Mouse (Mus musculus) MEL (cell line): ENCODE results near the gene Svs5. TPM values are rescaled to one million over a fixed set of nuclear protein-coding genes. Genes with fewer than 3 reads are reported as not detected.
"Not testable (repeated sequence)": the region's sequence is repeated elsewhere in the genome, so short reads cannot be mapped to it uniquely, and the experiment has no call there.

Source experiments
- DNase-seq: peaks from one replicate; pipeline ENCODE4 v3.0.0; 2011; ENCODE audit warnings: low read depth, low spot score
- H3K27ac ChIP-seq: 2 replicates; pipeline ENCODE4 v1.5.1; 2012; ENCODE audit warnings: low read depth, mild to moderate bottlenecking, control low read depth, low read length, moderate library complexity; ENCODE audit not compliant: control insufficient read depth
- H3K27me3 ChIP-seq, 2 experiments: fragments of 150-350 bp in 1 of 2; sonication (generic) in 1 of 2; 2 replicates each; pipeline ENCODE4 v1.6.1; 2012; ENCODE audit warnings: low read length in 2 of 2, mild to moderate bottlenecking in 2 of 2, improper control_type of control experiment in 1 of 2, moderate library complexity in 1 of 2; ENCODE audit not compliant: insufficient read depth in 2 of 2, control insufficient read depth in 1 of 2
- H3K36me3 ChIP-seq, 2 experiments: 2 replicates each; pipeline ENCODE4 v1.6.1; 2012 to 2014; ENCODE audit warnings: low read length in 2 of 2, improper control_type of control experiment in 1 of 2, inconsistent platforms in 1 of 2, mild to moderate bottlenecking in 1 of 2; ENCODE audit not compliant: insufficient read depth in 2 of 2, control insufficient read depth in 1 of 2
- H3K4me1 ChIP-seq, 2 experiments: fragments of 150-350 bp in 1 of 2; sonication (generic) in 1 of 2; 2 replicates each; pipeline ENCODE4 v1.6.1; 2012; ENCODE audit warnings: low read length in 2 of 2, improper control_type of control experiment in 1 of 2, mild to moderate bottlenecking in 1 of 2; ENCODE audit not compliant: insufficient read depth in 2 of 2, control insufficient read depth in 1 of 2
- H3K4me3 ChIP-seq, 2 experiments: fragments of 150-350 bp in 1 of 2; sonication (generic) in 1 of 2; 2 replicates each; pipeline ENCODE4 v1.5.1; 2012; ENCODE audit warnings: low read depth in 2 of 2, low read length in 2 of 2, mild to moderate bottlenecking in 2 of 2, moderate library complexity in 2 of 2, control low read depth in 1 of 2, improper control_type of control experiment in 1 of 2; ENCODE audit not compliant: control insufficient read depth in 1 of 2, insufficient read depth in 1 of 2
- H3K79me2 ChIP-seq: 2 replicates; pipeline ENCODE4 v1.6.1; 2012; ENCODE audit warnings: mild to moderate bottlenecking, low read length, moderate library complexity; ENCODE audit not compliant: control insufficient read depth, poor library complexity, insufficient read depth
- H3K9ac ChIP-seq: 2 replicates; pipeline ENCODE4 v1.6.1; 2012; ENCODE audit warnings: low read depth, mild to moderate bottlenecking, control low read depth, low read length, moderate library complexity; ENCODE audit not compliant: control insufficient read depth, poor library complexity, severe bottlenecking
- H3K9me3 ChIP-seq: fragments of 150-350 bp; sonication (generic); replicated peaks from 2 replicates; pipeline ENCODE4 v1.6.1; 2012; ENCODE audit warnings: mild to moderate bottlenecking, low read length, improper control_type of control experiment, moderate library complexity; ENCODE audit not compliant: insufficient read depth
- CHD2 ChIP-seq: IDR thresholded peaks from 2 replicates; pipeline ENCODE4 v1.6.1; 2011; ENCODE audit warnings: low read length, improper control_type of control experiment
- CTCF ChIP-seq, 3 experiments: IDR thresholded peaks in 2 of 3; conservative IDR thresholded peaks in 1 of 3; 2 replicates each; pipeline ENCODE4 v1.5.1; 2011 to 2012; ENCODE audit warnings: low read length in 3 of 3, low read depth in 2 of 3, mild to moderate bottlenecking in 2 of 3, improper control_type of control experiment in 1 of 3, inconsistent platforms in 1 of 3, mixed read lengths in 1 of 3, moderate library complexity in 1 of 3; ENCODE audit not compliant: control insufficient read depth in 1 of 3, insufficient read depth in 1 of 3, poor library complexity in 1 of 3, severe bottlenecking in 1 of 3
- EP300 ChIP-seq, 2 experiments: IDR thresholded peaks; 2 replicates each; pipeline ENCODE4 v1.6.1; 2011; ENCODE audit warnings: improper control_type of control experiment in 2 of 2, low read length in 2 of 2, low read depth in 1 of 2, mild to moderate bottlenecking in 1 of 2
- MAFK ChIP-seq: IDR thresholded peaks from 2 replicates; pipeline ENCODE4 v1.6.1; 2011; ENCODE audit warnings: low read depth, mild to moderate bottlenecking, low read length, improper control_type of control experiment, borderline replicate concordance
- MAX ChIP-seq: IDR thresholded peaks from 2 replicates; pipeline ENCODE4 v1.6.1; 2011; ENCODE audit warnings: low read length, improper control_type of control experiment
- MXI1 ChIP-seq: IDR thresholded peaks from 2 replicates; pipeline ENCODE4 v1.6.1; 2011; ENCODE audit warnings: mild to moderate bottlenecking, low read depth, low read length, improper control_type of control experiment
- NELFE ChIP-seq: IDR thresholded peaks from 2 replicates; pipeline ENCODE4 v1.6.1; 2011; ENCODE audit warnings: low read depth, low read length, improper control_type of control experiment
- POLR2AphosphoS2 ChIP-seq: IDR thresholded peaks from 2 replicates; pipeline ENCODE4 v1.6.1; 2011; ENCODE audit warnings: low read length, improper control_type of control experiment
- POLR2AphosphoS5 ChIP-seq: IDR thresholded peaks from 2 replicates; pipeline ENCODE4 v1.6.1; 2012; ENCODE audit warnings: low read depth, borderline replicate concordance, mild to moderate bottlenecking, inconsistent platforms, low read length, moderate library complexity, mixed read lengths
- RAD21 ChIP-seq: IDR thresholded peaks from 2 replicates; pipeline ENCODE4 v1.6.1; 2011; ENCODE audit warnings: mild to moderate bottlenecking, low read depth, low read length, improper control_type of control experiment
- SIN3A ChIP-seq: IDR thresholded peaks from 2 replicates; pipeline ENCODE4 v1.6.1; 2012; ENCODE audit warnings: low read length, improper control_type of control experiment, inconsistent platforms
- SMC3 ChIP-seq: IDR thresholded peaks from 2 replicates; pipeline ENCODE4 v1.6.1; 2011; ENCODE audit warnings: low read depth, low read length, improper control_type of control experiment
- TAL1 ChIP-seq: IDR thresholded peaks from 2 replicates; pipeline ENCODE4 v1.6.1; 2012; ENCODE audit warnings: mild to moderate bottlenecking, inconsistent platforms, low read length, moderate library complexity, mixed read lengths
- USF2 ChIP-seq, 2 experiments: IDR thresholded peaks; 2 replicates each; pipeline ENCODE4 v1.6.1; 2011 to 2012; ENCODE audit warnings: improper control_type of control experiment in 2 of 2, low read length in 2 of 2, borderline replicate concordance in 1 of 2, inconsistent platforms in 1 of 2, low read depth in 1 of 2, mild to moderate bottlenecking in 1 of 2; ENCODE audit not compliant: insufficient read depth in 1 of 2
- ZC3H11A ChIP-seq: IDR thresholded peaks from 2 replicates; pipeline ENCODE4 v1.6.1; 2012; ENCODE audit warnings: low read depth, mild to moderate bottlenecking, inconsistent platforms, low read length, improper control_type of control experiment
- polyA plus RNA-seq, 2 experiments: library from polyadenylated mRNA; stranded (reverse) in 1 of 2; unstranded in 1 of 2; fragments of >175 nt in 1 of 2; fragments of >200 nt in 1 of 2; gene quantifications; 2 replicates each; pipeline versions ENCODE4 v1.2.1 to v1.2.4; 2012; ENCODE audit warnings: low replicate concordance in 2 of 2, low read depth in 1 of 2; ENCODE audit not compliant: insufficient read length in 2 of 2, insufficient read depth in 1 of 2, missing spikeins in 1 of 2
- total RNA-seq: library from RNA; depleted of rRNA; stranded (reverse); fragments of 300-350 nt; gene quantifications from 2 replicates; pipeline ENCODE4 v1.2.3, GENCODE M21; 2012

Gene Svs5
- total and polyA plus RNA-seq, 3 experiments, result not detected

DNA sequence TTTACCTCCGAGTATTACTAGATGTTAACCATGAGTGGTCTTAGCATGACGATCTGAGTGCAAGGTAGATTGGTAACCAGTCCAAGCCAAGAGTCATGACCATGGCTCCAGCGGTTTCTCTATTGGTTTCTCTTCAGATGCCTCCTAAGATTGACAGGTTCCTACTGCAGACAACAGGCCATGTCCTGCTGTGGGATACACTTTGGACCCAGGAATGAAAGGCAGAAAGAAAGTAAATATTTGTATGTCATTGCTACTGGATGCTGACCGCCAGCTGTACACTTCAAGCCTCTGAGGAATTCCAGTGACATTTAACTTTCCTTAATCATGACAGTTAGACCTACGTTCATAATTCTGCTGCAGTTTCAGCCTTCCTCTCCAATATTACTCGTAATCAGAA is 11.6 kb upstream of the Svs5 start:
- Histone ChIP-seq H3K27ac (no peak overlapping the region), H3K27me3 (peaks cover 2 to 4% of the 10 kb centered on the region in 2 experiments; a peak in 3 of 4 replicates), H3K4me1 (no peaks in the 10 kb centered on the region), H3K79me2 (no peaks in the 10 kb centered on the region), H3K9ac (no peak overlapping the region), H3K4me3 (no peak overlapping the region), H3K9me3 (no peaks in the 10 kb centered on the region), H3K36me3 (no peaks in the 10 kb centered on the region)
- TF ChIP-seq SIN3A (no peak), EP300 (IDR thresholded peaks at IDR 0.05; ENCODE audit: low read depth in 1 of 2, low read length in 2 of 2) (no peak), POLR2AphosphoS5 (no peak), MAFK (no peak)
- DNase-seq, result no peak

DNA sequence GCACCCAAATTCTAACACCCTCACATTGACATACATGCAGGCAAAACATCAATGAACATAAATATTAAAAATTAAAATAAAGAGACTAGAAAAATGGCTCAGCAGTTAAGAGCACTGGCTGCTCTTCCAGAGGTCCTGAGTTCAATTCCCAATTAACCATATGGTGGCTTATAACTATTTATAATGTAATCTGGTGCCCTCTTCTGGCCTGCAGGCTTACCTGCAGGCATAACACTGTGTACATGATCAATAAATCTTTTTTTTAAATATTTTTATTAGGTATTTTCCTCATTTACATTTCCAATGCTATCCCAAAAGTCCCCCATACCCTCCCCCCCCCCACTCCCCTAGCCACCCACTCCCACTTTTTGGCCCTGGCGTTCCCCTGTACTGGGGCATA is 11.2 kb downstream of the Svs5 start:
- H3K79me2 ChIP-seq, H3K27me3 ChIP-seq, H3K36me3 ChIP-seq, DNase-seq, H3K9me3 ChIP-seq, H3K27ac ChIP-seq, H3K4me3 ChIP-seq, H3K9ac ChIP-seq, H3K4me1 ChIP-seq: not testable (repeated sequence)
- TF ChIP-seq CTCF (IDR thresholded peaks at IDR 0.05 in 2 of 3, conservative IDR thresholded peaks at IDR 0.05 in 1 of 3; ENCODE audit: control insufficient read depth in 1 of 3, insufficient read depth in 1 of 3, low read depth in 2 of 3, low read length in 3 of 3, poor library complexity in 1 of 3, severe bottlenecking in 1 of 3) (peak; percentile 10 to 33 (median 11); a peak in 2 of 6 replicates), RAD21 (peak; percentile 20)

DNA sequence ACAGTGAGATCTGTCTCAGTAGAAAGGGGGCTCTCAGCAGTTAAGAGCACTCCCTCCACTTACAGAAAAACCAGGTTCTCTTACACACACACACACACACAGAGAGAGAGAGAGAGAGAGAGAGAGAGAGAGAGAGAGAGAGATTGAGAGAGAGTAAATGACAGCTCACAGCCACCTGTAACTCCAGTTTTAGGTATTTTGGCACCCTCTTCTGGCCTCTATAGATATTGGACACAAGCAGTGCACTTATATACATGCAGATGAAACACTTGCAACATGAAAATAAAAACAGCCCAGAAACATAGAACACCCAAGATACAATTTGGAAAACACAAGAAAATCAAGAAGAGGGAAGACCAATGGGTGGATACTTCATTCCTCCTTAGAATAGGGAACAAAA is 15.2 kb downstream of the Svs5 start:
- H3K79me2 ChIP-seq, H3K27ac ChIP-seq, H3K9me3 ChIP-seq, DNase-seq, H3K4me1 ChIP-seq, H3K9ac ChIP-seq, H3K4me3 ChIP-seq, H3K27me3 ChIP-seq, H3K36me3 ChIP-seq: not testable (repeated sequence)
- TF ChIP-seq RAD21 (peak; percentile 10), CTCF (IDR thresholded peaks at IDR 0.05 in 2 of 3, conservative IDR thresholded peaks at IDR 0.05 in 1 of 3; ENCODE audit: control insufficient read depth in 1 of 3, insufficient read depth in 1 of 3, low read depth in 2 of 3, low read length in 3 of 3, poor library complexity in 1 of 3, severe bottlenecking in 1 of 3) (peak in 1 of 3 experiments; percentile 18; a peak in 1 of 6 replicates)

DNA sequence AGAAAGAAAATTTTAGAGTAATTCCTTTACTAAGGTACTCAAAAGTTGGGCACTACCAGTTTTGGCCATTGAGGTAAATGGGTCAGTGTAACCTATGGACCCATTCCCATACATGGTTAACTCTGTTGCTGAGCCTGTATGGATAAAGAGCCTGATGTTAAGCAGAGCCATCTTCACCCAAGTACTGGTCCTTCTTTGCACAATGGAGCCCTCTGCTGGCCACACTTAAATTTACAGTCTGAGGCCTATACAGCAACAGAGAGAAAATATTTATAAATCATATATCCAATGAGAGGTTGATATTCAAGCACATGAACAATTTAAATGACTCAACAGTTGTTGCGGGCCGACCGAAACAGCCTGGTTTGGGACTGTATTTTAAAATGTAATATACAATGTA is 16.4 kb downstream of the Svs5 start:
- H3K4me3 ChIP-seq, result no peak overlapping the region
- no peaks in the 10 kb centered on the region for H3K79me2 ChIP-seq
- no peaks in the 10 kb centered on the region for H3K4me1 ChIP-seq
- H3K27me3 ChIP-seq, result peaks cover 0 to 2% of the 10 kb centered on the region in 2 experiments; a peak in 2 of 4 replicates
- H3K9me3 ChIP-seq, result no peaks in the 10 kb centered on the region
- H3K27ac ChIP-seq, result no peak overlapping the region
- no peaks in the 10 kb centered on the region for H3K36me3 ChIP-seq
- H3K9ac ChIP-seq, result no peak overlapping the region
- DNase-seq, result peak; percentile 65
- TF ChIP-seq RAD21 (peak; percentile 66), POLR2AphosphoS2 (no peak), ZC3H11A (peak; percentile 32), MXI1 (no peak), CTCF (IDR thresholded peaks at IDR 0.05 in 2 of 3, conservative IDR thresholded peaks at IDR 0.05 in 1 of 3; ENCODE audit: control insufficient read depth in 1 of 3, insufficient read depth in 1 of 3, low read depth in 2 of 3, low read length in 3 of 3, poor library complexity in 1 of 3, severe bottlenecking in 1 of 3) (peak; percentile 54 to 71 (median 60)), NELFE (no peak), SMC3 (peak; percentile 63), TAL1 (no peak), CHD2 (no peak), USF2 (IDR thresholded peaks at IDR 0.05; ENCODE audit: borderline replicate concordance in 1 of 2, insufficient read depth in 1 of 2, low read depth in 1 of 2, low read length in 2 of 2) (no peak), MAX (no peak)
